12 mouse cellular contexts compared by ENCODE assay signal in the genomic region with DNA sequence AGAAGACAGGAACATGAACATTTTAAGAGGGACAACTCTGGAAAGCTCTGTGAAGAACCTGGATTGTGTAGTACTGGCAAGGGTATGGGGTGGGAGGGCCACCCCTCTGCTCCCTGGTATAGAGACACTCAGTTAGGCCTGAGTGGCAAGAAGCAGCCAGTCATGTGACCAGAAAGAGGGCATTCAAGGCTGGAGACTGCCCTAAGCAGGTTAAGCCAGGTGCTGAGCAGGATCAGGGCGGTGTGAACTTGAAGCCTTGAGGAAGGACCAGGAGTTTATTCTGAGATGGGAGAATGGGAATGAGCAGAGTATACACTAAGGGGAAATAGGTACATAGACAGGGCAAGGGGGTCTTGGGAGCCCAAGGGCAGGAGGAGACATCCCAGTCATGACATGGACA. TPM values are rescaled to one million over a fixed set of nuclear protein-coding genes. Genes with fewer than 3 reads are reported as not detected.
DNase-seq lines count a peak whose midpoint lies in the region; ATAC-seq and TF ChIP-seq lines count a peak whose summit lies in the region.
"Had no signal": no experiment of that assay in that cellular context is flagged by ENCODE, and none has a peak within 500 bp of the region (broad histone marks: within the 10 kb centered on the region; RNA-seq: fewer than 3 reads in every experiment).

No protein-coding gene starts in this region.

- no peak overlapping the region for H3K4me3 ChIP-seq in heart, postnatal 0 days (ENCODE audit: low read depth, low read length)
- no peak overlapping the region for H3K4me3 ChIP-seq in neural tube, embryonic 12.5 days

- H3K9ac ChIP-seq in heart, postnatal 0 days (replicated peaks; ENCODE audit: low read depth, low read length): 0 out of 2 replicates have a peak overlapping the region, but pooled peaks have one; percentile 26
- no peak overlapping the region for H3K9ac ChIP-seq in neural tube, embryonic 12.5 days

- H3K4me2 ChIP-seq in heart, postnatal 0 days (ENCODE audit: low read depth, low read length): peak overlapping the region; percentile 15; the same call in 1 of the 2 replicates
- H3K4me2 ChIP-seq in neural tube, embryonic 12.5 days (replicated peaks): peak overlapping the region; percentile 100

- no peak for DNase-seq in heart, postnatal 0 days (ENCODE audit: low spot score)
- no peak for DNase-seq in heart, adult 11 months
- no peak for DNase-seq in neural tube, embryonic 10.5 days (ENCODE audit: extremely low spot score, low spot score)
- peak; percentile 62 to 86 for DNase-seq in kidney, postnatal 25 days
- DNase-seq in adrenal gland, postnatal 4 days (ENCODE audit: low spot score in 2 of 2): no peak
- DNase-seq in layer of hippocampus, postnatal 25 days (ENCODE audit: extremely low spot score in 1 of 2, low spot score in 1 of 2): no peak
- DNase-seq: lung, adult 18-20 months had no signal

- TF ChIP-seq CTCF in heart, postnatal 0 days (IDR thresholded peaks at IDR 0.05; ENCODE audit: low read depth): no peak

- peaks cover 46% of the 10 kb centered on the region for H3K4me1 ChIP-seq in heart, postnatal 0 days (ENCODE audit: control insufficient read depth, insufficient read depth)
- H3K4me1 ChIP-seq in neural tube, embryonic 12.5 days: peaks cover 22% of the 10 kb centered on the region

- H3K27ac ChIP-seq in heart, postnatal 0 days (ENCODE audit: low read depth): no peak overlapping the region
- no peak overlapping the region for H3K27ac ChIP-seq in neural tube, embryonic 12.5 days

- H3K27me3 ChIP-seq in heart, postnatal 0 days (ENCODE audit: control insufficient read depth, insufficient read depth, low read length): no peaks in the 10 kb centered on the region
- H3K27me3 ChIP-seq in neural tube, embryonic 12.5 days (replicated peaks): no peaks in the 10 kb centered on the region

- no peaks in the 10 kb centered on the region for H3K9me3 ChIP-seq in heart, postnatal 0 days (replicated peaks; ENCODE audit: control insufficient read depth, low read length)
- H3K9me3 ChIP-seq in neural tube, embryonic 12.5 days: no peaks in the 10 kb centered on the region

- no peak for ATAC-seq in heart, postnatal 0 days (ENCODE audit: insufficient read depth, low read depth)
- no peak for ATAC-seq in neural tube, embryonic 12.5 days (ENCODE audit: low FRiP score, low read depth)
- no peak for ATAC-seq in granulocyte monocyte progenitor cell, adult 5-6 weeks (replicated peaks; ENCODE audit: poor library complexity, severe bottlenecking)

- 90% methylated on average over 1 of the region's 1 CpGs for WGBS in heart, postnatal 0 days
- WGBS in neural tube, embryonic 12.5 days: 94% methylated on average over 1 of the region's 1 CpGs

- TF ChIP-seq EP300 in heart, postnatal 0 days (IDR thresholded peaks at IDR 0.05; ENCODE audit: low read depth): no peak

- peaks cover 50% of the 10 kb centered on the region for H3K36me3 ChIP-seq in heart, postnatal 0 days (replicated peaks; ENCODE audit: control insufficient read depth, insufficient read depth, low read length)
- peaks cover 41% of the 10 kb centered on the region for H3K36me3 ChIP-seq in neural tube, embryonic 12.5 days

RNA-seq across cellular contexts. Expression of a gene that starts 2.3 kb away (rescaled TPM):
- 76.2 and 82.2 TPM in 2 replicates for total RNA-seq in heart, postnatal 0 days (2014; rRNA removed; ENCODE audit: low replicate concordance)
- polyA plus RNA-seq in heart, postnatal 0 days (2015; fragmentation: Nextera tagmentation; extraction: Ambion mirVana): 8.9 and 10.4 TPM in 2 replicates
- polyA plus RNA-seq in neural tube, embryonic 12.5 days (2016; fragmentation: Nextera tagmentation; extraction: Ambion mirVana): 24.4 and 27.2 TPM in 2 replicates
- 28.6 and 32.6 TPM in 2 replicates for total RNA-seq in granulocyte monocyte progenitor cell, adult 5-6 weeks (2014; fragmentation: Nextera tagmentation)
- 33.6 and 45.4 TPM in 2 replicates for total RNA-seq in granulocyte monocyte progenitor cell, adult 5-6 weeks (2017)
- 10 to 100 TPM; 52.3 to 53.8 TPM for total RNA-seq in adrenal gland, postnatal 4 days (2021)
- 10 to 100 TPM; 28.4 to 29.1 TPM for total RNA-seq in layer of hippocampus, postnatal 25 days (2021)

RNA-seq across cellular contexts. Expression of a gene that starts 6.4 kb away (rescaled TPM):
- 84.0 and 107 TPM in 2 replicates for total RNA-seq in heart, postnatal 0 days (2014; rRNA removed; ENCODE audit: low replicate concordance)
- 48.9 and 55.6 TPM in 2 replicates for polyA plus RNA-seq in heart, postnatal 0 days (2015; fragmentation: Nextera tagmentation; extraction: Ambion mirVana)
- polyA plus RNA-seq in neural tube, embryonic 12.5 days (2016; fragmentation: Nextera tagmentation; extraction: Ambion mirVana): 33.9 and 35.4 TPM in 2 replicates
- total RNA-seq in granulocyte monocyte progenitor cell, adult 5-6 weeks (2014; fragmentation: Nextera tagmentation): 6.7 and 7.0 TPM in 2 replicates
- 9.0 and 9.1 TPM in 2 replicates for total RNA-seq in granulocyte monocyte progenitor cell, adult 5-6 weeks (2017)
- 10 to 100 TPM; 39.5 to 46.6 TPM for total RNA-seq in adrenal gland, postnatal 4 days (2021)
- 10 to 100 TPM; 21.7 to 25.2 TPM for total RNA-seq in layer of hippocampus, postnatal 25 days (2021)

RNA-seq across cellular contexts. Expression of a gene that starts 38.5 kb away (rescaled TPM):
- 251 and 256 TPM in 2 replicates for total RNA-seq in heart, postnatal 0 days (2014; rRNA removed; ENCODE audit: low replicate concordance)
- polyA plus RNA-seq in heart, postnatal 0 days (2015; fragmentation: Nextera tagmentation; extraction: Ambion mirVana): 188 and 230 TPM in 2 replicates
- 65.1 and 67.1 TPM in 2 replicates for polyA plus RNA-seq in neural tube, embryonic 12.5 days (2016; fragmentation: Nextera tagmentation; extraction: Ambion mirVana)
- 34.4 and 38.9 TPM in 2 replicates for total RNA-seq in granulocyte monocyte progenitor cell, adult 5-6 weeks (2014; fragmentation: Nextera tagmentation)
- total RNA-seq in granulocyte monocyte progenitor cell, adult 5-6 weeks (2017): 30.2 and 32.6 TPM in 2 replicates
- total RNA-seq in adrenal gland, postnatal 4 days (2021): 100 to 1,000 TPM; 140 to 144 TPM
- total RNA-seq in layer of hippocampus, postnatal 25 days (2021): 100 to 1,000 TPM; 191 to 194 TPM

RNA-seq across cellular contexts. Expression of a gene that starts 42.6 kb away (rescaled TPM):
- 831 and 1,183 TPM in 2 replicates for total RNA-seq in heart, postnatal 0 days (2014; rRNA removed; ENCODE audit: low replicate concordance)
- polyA plus RNA-seq in heart, postnatal 0 days (2015; fragmentation: Nextera tagmentation; extraction: Ambion mirVana): 188 and 473 TPM in 2 replicates
- polyA plus RNA-seq in neural tube, embryonic 12.5 days (2016; fragmentation: Nextera tagmentation; extraction: Ambion mirVana): 0.45 TPM in 1 of 2 replicates, not detected in the other
- not detected in 2 replicates for total RNA-seq in granulocyte monocyte progenitor cell, adult 5-6 weeks (2014; fragmentation: Nextera tagmentation)
- not detected in 2 replicates for total RNA-seq in granulocyte monocyte progenitor cell, adult 5-6 weeks (2017)
- under 1 TPM; 0.39 to 0.56 TPM for total RNA-seq in adrenal gland, postnatal 4 days (2021)
- total RNA-seq in layer of hippocampus, postnatal 25 days (2021): not detected
- total RNA-seq: gastrocnemius, adult 8-10 months had no signal
- polyA plus RNA-seq: intestine, embryonic 14.5 days; spleen, adult 2 months had no signal

RNA-seq across cellular contexts. Expression of a gene that starts 57.5 kb away (rescaled TPM):
- 2,556 and 3,370 TPM in 2 replicates for total RNA-seq in heart, postnatal 0 days (2014; rRNA removed; ENCODE audit: low replicate concordance)
- 9,636 and 10,119 TPM in 2 replicates for polyA plus RNA-seq in heart, postnatal 0 days (2015; fragmentation: Nextera tagmentation; extraction: Ambion mirVana)
- polyA plus RNA-seq in neural tube, embryonic 12.5 days (2016; fragmentation: Nextera tagmentation; extraction: Ambion mirVana): 3.1 and 5.0 TPM in 2 replicates
- total RNA-seq in granulocyte monocyte progenitor cell, adult 5-6 weeks (2014; fragmentation: Nextera tagmentation): not detected in 2 replicates
- not detected in 2 replicates for total RNA-seq in granulocyte monocyte progenitor cell, adult 5-6 weeks (2017)
- not detected for total RNA-seq in adrenal gland, postnatal 4 days (2021)
- not detected for total RNA-seq in layer of hippocampus, postnatal 25 days (2021)

Comparison
In these comparisons a context has a peak if more than half of its experiments do, and no peak if none do; other contexts are left out.
1. DNase-seq: peak in kidney, postnatal 25 days (2 of 2); none in heart, postnatal 0 days (single experiment), heart, adult 11 months (single experiment), neural tube, embryonic 10.5 days (single experiment), adrenal gland, postnatal 4 days (0 of 2) and layer of hippocampus, postnatal 25 days (0 of 2).